Mouse (Mus musculus) thymus, postnatal 10 days (tissue): ENCODE measurements around the gene Cks1b.
"Not testable (repeated sequence)": the region's sequence is repeated elsewhere in the genome, so short reads cannot be mapped to it uniquely, and the experiment has no call there.

Experiments used
- DNase-seq, 2 experiments: peaks; one replicate each; pipeline ENCODE4 v3.0.0; 2021; ENCODE audit warnings: low spot score in 2 of 2

Gene Cks1b

GRCm38 (mm10) chr3:89418170-89418860 lies at the start of gene Cks1b, which contains the start of gene Shc1:
Cks1b (minus strand) TSS chr3:89418383.
Shc1 (plus strand) TSS chr3:89418443.
- DNase-seq, result peak; percentile 87 to 93

GRCm38 (mm10) chr3:89458965-89459807 lies 41.0 kb upstream of the Cks1b start:
- DNase-seq, result peak; percentile 91 to 96

- no peak for DNase-seq
Observed at GRCm38 (mm10) chr3:89458372-89458964, 40.3 kb upstream of the Cks1b start.

GRCm38 (mm10) chr3:89456726-89457665 lies 38.8 kb upstream of the Cks1b start:
- DNase-seq, result peak; percentile 74 to 88

GRCm38 (mm10) chr3:89455786-89456285 lies 37.7 kb upstream of the Cks1b start:
- DNase-seq, result no peak

- DNase-seq, result no peak
Observed at GRCm38 (mm10) chr3:89454401-89455177, 36.4 kb upstream of the Cks1b start, which contains the start of gene Pmvk. Pmvk (plus strand) TSS chr3:89454541.

- peak; percentile 75 to 77 for DNase-seq
Observed at GRCm38 (mm10) chr3:89451916-89452315, 33.7 kb upstream of the Cks1b start.

GRCm38 (mm10) chr3:89449541-89449940 lies 31.4 kb upstream of the Cks1b start:
- peak; percentile 62 to 87 for DNase-seq

GRCm38 (mm10) chr3:89448720-89449537 lies 30.7 kb upstream of the Cks1b start:
- DNase-seq, result peak in 1 of 2 experiments; percentile 25

- no peak for DNase-seq
Observed at GRCm38 (mm10) chr3:89440691-89441090, 22.5 kb upstream of the Cks1b start.

- DNase-seq, result no peak
Observed at GRCm38 (mm10) chr3:89437269-89437668, 19.1 kb upstream of the Cks1b start.

GRCm38 (mm10) chr3:89436176-89437113 lies 18.3 kb upstream of the Cks1b start, which contains the start of gene Pbxip1:
Pbxip1 (plus strand) TSS chr3:89436706.
- DNase-seq, result peak; percentile 54 to 62

GRCm38 (mm10) chr3:89435041-89435440 lies 16.9 kb upstream of the Cks1b start:
- no peak for DNase-seq

- no peak for DNase-seq
Observed at GRCm38 (mm10) chr3:89434532-89434931, 16.3 kb upstream of the Cks1b start.

GRCm38 (mm10) chr3:89432606-89433005 lies 14.4 kb upstream of the Cks1b start:
- no peak for DNase-seq

- DNase-seq, result peak; percentile 85 to 86
Observed at GRCm38 (mm10) chr3:89430171-89431159, 12.3 kb upstream of the Cks1b start, which contains the start of gene Pygo2. Pygo2 (plus strand) TSS chr3:89430214.

GRCm38 (mm10) chr3:89429021-89429420 lies 10.8 kb upstream of the Cks1b start:
- not testable (repeated sequence) for DNase-seq
